Mouse (Mus musculus) left cerebral cortex, postnatal 36 days (tissue): ENCODE measurements around the gene Mansc1. TPM values are rescaled to one million over a fixed set of nuclear protein-coding genes. Genes with fewer than 3 reads are reported as not detected.

ENCODE experiments used
- DNase-seq, 2 experiments: peaks; one replicate each; pipeline ENCODE4 v3.0.0; 2021 to 2022; ENCODE audit warnings: low spot score in 2 of 2, mixed read lengths in 1 of 2
- intact Hi-C: fragments of 180-260 bp; cut with DNase I; formaldehyde crosslinking; loops from one replicate; pipeline ENCODE4 v1.15.1; 2025
- total RNA-seq, 2 experiments: library from RNA; stranded (reverse); gene quantifications; 2 replicates each; pipeline ENCODE4 v1.2.3; 2021

Mansc1 gene
- total RNA-seq, 2 experiments from 2014 or later, result 9.9 to 14.0 TPM

- DNase-seq, result peak; percentile 92 to 93
- intact Hi-C loops, result no loop called here
Observed at GRCm38 (mm10) chr6:134640485-134641475, 8.5 kb upstream of the Mansc1 start.

- intact Hi-C loops, result no loop called here
- no peak for DNase-seq
Observed at GRCm38 (mm10) chr6:134639900-134640299, 7.6 kb upstream of the Mansc1 start.

GRCm38 (mm10) chr6:134639210-134639609 is 6.9 kb upstream of the Mansc1 start, which contains the start of gene Borcs5:
Borcs5 (plus strand) TSS chr6:134639510.
- intact Hi-C loops, result no loop called here

GRCm38 (mm10) chr6:134636476-134636875 is 4.2 kb upstream of the Mansc1 start:
- intact Hi-C loops, result no loop called here
- no peak for DNase-seq

More at GRCm38 (mm10) chr6:134639210-134639609, 6.9 kb upstream of the Mansc1 start, which contains the start of gene Borcs5:
- DNase-seq, result no peak

GRCm38 (mm10) chr6:134633553-134633952 is 1.3 kb upstream of the Mansc1 start:
- no peak for DNase-seq
- intact Hi-C loops, result no loop called here

- DNase-seq, result no peak
- intact Hi-C loops, result no loop called here
Observed at GRCm38 (mm10) chr6:134632756-134633155, 468 bp upstream of the Mansc1 start.

GRCm38 (mm10) chr6:134630447-134630846 is 1.8 kb downstream of the Mansc1 start:
- no peak for DNase-seq
- intact Hi-C loops, result no loop called here

GRCm38 (mm10) chr6:134626564-134626963 is 5.7 kb downstream of the Mansc1 start:
- intact Hi-C loops, result no loop called here
- no peak for DNase-seq

- no peak for DNase-seq
Observed at GRCm38 (mm10) chr6:134625431-134625830, 6.9 kb downstream of the Mansc1 start.

GRCm38 (mm10) chr6:134621552-134621949 is 10.7 kb downstream of the Mansc1 start:
- DNase-seq, result peak in 1 of 2 experiments; percentile 47
- intact Hi-C loops, result no loop called here

More at GRCm38 (mm10) chr6:134625431-134625830, 6.9 kb downstream of the Mansc1 start:
- intact Hi-C loops, result no loop called here

GRCm38 (mm10) chr6:134620846-134621551 is 11.3 kb downstream of the Mansc1 start:
- intact Hi-C loops, result no loop called here
- DNase-seq, result peak; percentile 69 to 71

- no peak for DNase-seq
- intact Hi-C loops, result no loop called here
Observed at GRCm38 (mm10) chr6:134620129-134620528, 12.2 kb downstream of the Mansc1 start.

GRCm38 (mm10) chr6:134617589-134617988 is 14.7 kb downstream of the Mansc1 start:
- intact Hi-C loops, result loop anchor here (10.0 kb wide), 1 partner anchor 653 kb away; no protein-coding TSS in a partner anchor
- no peak for DNase-seq

- intact Hi-C loops, result loop anchor here (1.0 to 10.0 kb wide), 2 partner anchors 190 to 650 kb away; no protein-coding TSS in a partner anchor
- peak; percentile 82 to 85 for DNase-seq
Observed at GRCm38 (mm10) chr6:134614723-134615648, 17.3 kb downstream of the Mansc1 start.

- DNase-seq, result no peak
- intact Hi-C loops, result loop anchor here (10.0 kb wide), 1 partner anchor 650 kb away; no protein-coding TSS in a partner anchor
Observed at GRCm38 (mm10) chr6:134614322-134614721, 18.0 kb downstream of the Mansc1 start.

- intact Hi-C loops, result loop anchor here (10.0 kb wide), 1 partner anchor 647 kb away; no protein-coding TSS in a partner anchor
- no peak for DNase-seq
Observed at GRCm38 (mm10) chr6:134611896-134612295, 20.4 kb downstream of the Mansc1 start.

- peak in 1 of 2 experiments; percentile 18 for DNase-seq
- intact Hi-C loops, result loop anchor here (10.0 kb wide), 1 partner anchor 646 kb away; no protein-coding TSS in a partner anchor
Observed at GRCm38 (mm10) chr6:134610380-134610779, 21.9 kb downstream of the Mansc1 start.

- intact Hi-C loops, result loop anchor here (1.0 kb wide), 1 partner anchor 182 kb away; no protein-coding TSS in a partner anchor
- peak in 1 of 2 experiments; percentile 24 for DNase-seq
Observed at GRCm38 (mm10) chr6:134606949-134607746, 25.1 kb downstream of the Mansc1 start.
